8 mouse cellular contexts compared by ENCODE assay signal in genomic region chr8:71819381-71819780, GRCm38 (mm10).
DNase-seq lines count a peak whose midpoint lies in the region; ATAC-seq and TF ChIP-seq lines count a peak whose summit lies in the region.
"Not testable (repeated sequence)": the region's sequence is repeated elsewhere in the genome, so short reads cannot be mapped to it uniquely, and the experiment has no call there.

No protein-coding gene starts in this region.

- peak; percentile 88 for DNase-seq in heart, adult 11 months
- peak; percentile 2 for DNase-seq in hindbrain, embryonic 10.5 days (ENCODE audit: low spot score)
- DNase-seq in intestine, embryonic 14.5 days (ENCODE audit: low spot score) = peak; percentile 50
- DNase-seq in limb, embryonic 10.5 days (ENCODE audit: low spot score) = peak; percentile 28
- DNase-seq in liver, embryonic 14.5 days (ENCODE audit: low read depth in 3 of 3, low spot score in 3 of 3); midbrain, embryonic 14.5 days: not testable (repeated sequence)

- not testable (repeated sequence) for H3K27me3 ChIP-seq in embryonic facial prominence, embryonic 12.5 days; hindbrain, embryonic 10.5 days (ENCODE audit: insufficient read depth, poor library complexity, severe bottlenecking); intestine, embryonic 14.5 days (replicated peaks; ENCODE audit: control insufficient read depth, insufficient read depth, low read length); limb, embryonic 10.5 days (ENCODE audit: low read depth, poor library complexity, severe bottlenecking); liver, embryonic 14.5 days (ENCODE audit: control insufficient read depth, insufficient read depth, low read length); midbrain, embryonic 14.5 days (ENCODE audit: control insufficient read depth, insufficient read depth, low read length)

- H3K4me2 ChIP-seq in embryonic facial prominence, embryonic 12.5 days (replicated peaks); intestine, embryonic 14.5 days (ENCODE audit: low read length); liver, embryonic 14.5 days (ENCODE audit: low read depth); midbrain, embryonic 14.5 days (ENCODE audit: low read length): not testable (repeated sequence)

- not testable (repeated sequence) for H3K36me3 ChIP-seq in embryonic facial prominence, embryonic 12.5 days; hindbrain, embryonic 10.5 days; intestine, embryonic 14.5 days (ENCODE audit: control insufficient read depth, insufficient read depth, low read length); limb, embryonic 10.5 days; liver, embryonic 14.5 days (replicated peaks; ENCODE audit: control insufficient read depth, insufficient read depth, low read depth); midbrain, embryonic 14.5 days (ENCODE audit: control insufficient read depth, insufficient read depth, low read length)

- not testable (repeated sequence) for TF ChIP-seq CTCF in liver, embryonic 14.5 days (IDR thresholded peaks at IDR 0.05; ENCODE audit: low read depth)

- not testable (repeated sequence) for H3K9ac ChIP-seq in embryonic facial prominence, embryonic 12.5 days; intestine, embryonic 14.5 days (ENCODE audit: low read length); liver, embryonic 14.5 days (replicated peaks); midbrain, embryonic 14.5 days (replicated peaks; ENCODE audit: low read length)

- WGBS in embryonic facial prominence, embryonic 12.5 days = 87% methylated on average over 9 of the region's 9 CpGs
- WGBS in hindbrain, embryonic 10.5 days = 88% methylated on average over 9 of the region's 9 CpGs
- WGBS in intestine, embryonic 14.5 days = 91% methylated on average over 9 of the region's 9 CpGs
- WGBS in limb, embryonic 10.5 days = 91% methylated on average over 9 of the region's 9 CpGs
- WGBS in liver, embryonic 14.5 days (ENCODE audit: insufficient replicate concordance) = 75% methylated on average over 9 of the region's 9 CpGs
- WGBS in midbrain, embryonic 14.5 days = 92% methylated on average over 9 of the region's 9 CpGs

- H3K9me3 ChIP-seq in embryonic facial prominence, embryonic 12.5 days; intestine, embryonic 14.5 days (ENCODE audit: control insufficient read depth, low read length); limb, embryonic 10.5 days (replicated peaks); liver, embryonic 14.5 days (ENCODE audit: control insufficient read depth, low read length); midbrain, embryonic 14.5 days (ENCODE audit: control insufficient read depth, low read length): not testable (repeated sequence)
- peaks cover 10% of the 10 kb centered on the region for H3K9me3 ChIP-seq in hindbrain, embryonic 10.5 days

- not testable (repeated sequence) for H3K4me3 ChIP-seq in embryonic facial prominence, embryonic 12.5 days; hindbrain, embryonic 10.5 days; intestine, embryonic 14.5 days (ENCODE audit: low read depth, low read length); limb, embryonic 10.5 days; liver, embryonic 14.5 days (ENCODE audit: insufficient read depth in 1 of 2, low read depth in 2 of 2, low read length in 2 of 2); midbrain, embryonic 14.5 days (replicated peaks; ENCODE audit: low read depth, low read length)

- ATAC-seq in embryonic facial prominence, embryonic 12.5 days (ENCODE audit: insufficient number of reproducible peaks, insufficient read depth, low FRiP score, low TSS enrichment) = peak; percentile 77
- peak; percentile 59 for ATAC-seq in intestine, embryonic 14.5 days (replicated peaks; ENCODE audit: low FRiP score, low TSS enrichment, low read depth)
- 0 out of 2 replicates have a peak, but pooled peaks have one; percentile 39 for ATAC-seq in liver, embryonic 14.5 days (ENCODE audit: insufficient read depth)
- peak; percentile 69 for ATAC-seq in midbrain, embryonic 14.5 days (ENCODE audit: low FRiP score, low TSS enrichment)
- ATAC-seq in neutrophil, adult 5-6 weeks (ENCODE audit: extremely low read depth, insufficient number of reproducible peaks, low FRiP score, poor library complexity, severe bottlenecking) = peak; percentile 33; the same call in 1 of the 2 replicates

- TF ChIP-seq EP300 in liver, embryonic 14.5 days (IDR thresholded peaks at IDR 0.05; ENCODE audit: low read depth) = not testable (repeated sequence)

- H3K27ac ChIP-seq in embryonic facial prominence, embryonic 12.5 days; hindbrain, embryonic 10.5 days; intestine, embryonic 14.5 days (ENCODE audit: low read depth); limb, embryonic 10.5 days; liver, embryonic 14.5 days; midbrain, embryonic 14.5 days (replicated peaks; ENCODE audit: low read depth, low read length): not testable (repeated sequence)

- not testable (repeated sequence) for H3K4me1 ChIP-seq in embryonic facial prominence, embryonic 12.5 days; hindbrain, embryonic 10.5 days (replicated peaks); intestine, embryonic 14.5 days (replicated peaks; ENCODE audit: control insufficient read depth, insufficient read depth, low read length); limb, embryonic 10.5 days; liver, embryonic 14.5 days (replicated peaks; ENCODE audit: control insufficient read depth in 2 of 2, insufficient read depth in 2 of 2, low read length in 1 of 2); midbrain, embryonic 14.5 days (ENCODE audit: control insufficient read depth, insufficient read depth, low read length)
